Mouse (Mus musculus) neural tube, embryonic 15.5 days (tissue): ENCODE measurements at regions not wholly inside any gene's neighbourhood (a gene's known extent, or its start where the extent isn't known, plus 50 kb on each side); places are given as distances from the start of the nearest gene placed in this dataset.

Experiments used
- ATAC-seq: fragments of 200-750 bp; cut with Nextera tagmentation; 2 replicates; pipeline ENCODE4 v1.8.0; 2017; ENCODE audit warnings: mild to moderate bottlenecking, moderate TSS enrichment, moderate library complexity; ENCODE audit not compliant: low FRiP score
- H3K27ac ChIP-seq: fragments of 300-500 bp; sonication (generic); replicated peaks from 2 replicates; pipeline ENCODE4 v1.5.1; 2015; ENCODE audit warnings: mild to moderate bottlenecking, inconsistent platforms
- H3K27me3 ChIP-seq: fragments of 300-500 bp; sonication (generic); replicated peaks from 2 replicates; pipeline ENCODE4 v1.6.1; 2015; ENCODE audit warnings: inconsistent platforms
- H3K36me3 ChIP-seq: fragments of 300-500 bp; sonication (generic); 2 replicates; pipeline ENCODE4 v1.6.1; 2015; ENCODE audit warnings: inconsistent platforms
- H3K4me1 ChIP-seq: fragments of 300-500 bp; sonication (generic); 2 replicates; pipeline ENCODE4 v1.6.1; 2015; ENCODE audit warnings: inconsistent platforms
- H3K4me2 ChIP-seq: fragments of 300-500 bp; sonication (generic); 2 replicates; pipeline ENCODE4 v1.6.1; 2015; ENCODE audit warnings: inconsistent platforms, mild to moderate bottlenecking, moderate library complexity
- H3K4me3 ChIP-seq: fragments of 300-500 bp; sonication (generic); replicated peaks from 2 replicates; pipeline ENCODE4 v1.5.1; 2015; ENCODE audit warnings: mild to moderate bottlenecking, inconsistent platforms
- H3K9ac ChIP-seq: fragments of 300-500 bp; sonication (generic); replicated peaks from 2 replicates; pipeline ENCODE4 v1.6.1; 2015; ENCODE audit warnings: mild to moderate bottlenecking, inconsistent platforms
- H3K9me3 ChIP-seq: fragments of 300-500 bp; sonication (generic); replicated peaks from 2 replicates; pipeline ENCODE4 v1.6.1; 2016; ENCODE audit warnings: inconsistent platforms
- WGBS: fragments of 180-500 bp; shearing (Covaris S2); methylation state at CpG from one replicate; pipeline ENCODE4 v1.1.7; 2015; ENCODE audit warnings: mixed read lengths; 5-methylcytosine and 5-hydroxymethylcytosine counted together

GRCm38 (mm10) chr19:45288722-45289121, 53.1 kb upstream of the Lbx1 start:
- Histone ChIP-seq H3K4me1 (peaks cover 14% of the 10 kb centered on the region), H3K36me3 (no peaks in the 10 kb centered on the region), H3K9me3 (no peaks in the 10 kb centered on the region), H3K9ac (no peak overlapping the region), H3K27me3 (no peaks in the 10 kb centered on the region), H3K27ac (no peak overlapping the region), H3K4me3 (no peak overlapping the region), H3K4me2 (no peak overlapping the region)
- no peak for ATAC-seq
- 86% methylated on average over 2 of the region's 2 CpGs for WGBS

- ATAC-seq, result no peak
- Histone ChIP-seq H3K27ac (no peak overlapping the region), H3K4me1 (peaks cover 68% of the 10 kb centered on the region), H3K36me3 (no peaks in the 10 kb centered on the region), H3K27me3 (no peaks in the 10 kb centered on the region; the same call in 1 of the 2 replicates), H3K9ac (no peak overlapping the region), H3K4me3 (no peak overlapping the region), H3K9me3 (no peaks in the 10 kb centered on the region), H3K4me2 (no peak overlapping the region)
- WGBS, result 35% methylated on average over 3 of the region's 3 CpGs
Observed at GRCm38 (mm10) chr19:45297812-45298211, 62.2 kb upstream of the Lbx1 start.

- 80% methylated on average over 3 of the region's 3 CpGs for WGBS
- no peak overlapping the region for H3K9ac ChIP-seq
- H3K4me1 ChIP-seq, result peaks cover 69% of the 10 kb centered on the region
- H3K9me3 ChIP-seq, result no peaks in the 10 kb centered on the region
- no peak overlapping the region for H3K27ac ChIP-seq
- H3K4me2 ChIP-seq, result no peak overlapping the region
- no peaks in the 10 kb centered on the region; the same call in 1 of the 2 replicates for H3K27me3 ChIP-seq
- no peaks in the 10 kb centered on the region for H3K36me3 ChIP-seq
- ATAC-seq, result no peak
- no peak overlapping the region for H3K4me3 ChIP-seq
Observed at GRCm38 (mm10) chr19:45299341-45299740, 63.7 kb upstream of the Lbx1 start.

GRCm38 (mm10) chr19:45299768-45300167, 63.8 kb upstream of the Btrc start:
- Histone ChIP-seq H3K27ac (peak overlapping the region; percentile 99; the same call in 1 of the 2 replicates), H3K9ac (no peak overlapping the region), H3K36me3 (no peaks in the 10 kb centered on the region), H3K27me3 (no peaks in the 10 kb centered on the region; the same call in 1 of the 2 replicates), H3K4me3 (no peak overlapping the region), H3K4me2 (no peak overlapping the region), H3K9me3 (no peaks in the 10 kb centered on the region), H3K4me1 (peaks cover 70% of the 10 kb centered on the region)
- 37% methylated on average over 5 of the region's 5 CpGs for WGBS
- ATAC-seq, result no peak

- no peaks in the 10 kb centered on the region for H3K36me3 ChIP-seq
- peak; percentile 24 for ATAC-seq
- H3K27ac ChIP-seq, result peak overlapping the region; percentile 99
- 5% methylated on average over 22 of the region's 22 CpGs for WGBS
- H3K4me3 ChIP-seq, result peak overlapping the region; percentile 53
- no peaks in the 10 kb centered on the region for H3K9me3 ChIP-seq
- peak overlapping the region; percentile 67 for H3K9ac ChIP-seq
- H3K27me3 ChIP-seq, result no peaks in the 10 kb centered on the region; the same call in 1 of the 2 replicates
- H3K4me2 ChIP-seq, result peak overlapping the region; percentile 97
- H3K4me1 ChIP-seq, result peaks cover 62% of the 10 kb centered on the region
Observed at GRCm38 (mm10) chr19:45300691-45301431, 62.7 kb upstream of the Btrc start.

- Histone ChIP-seq H3K4me1 (peaks cover 60% of the 10 kb centered on the region), H3K27me3 (peaks cover 4% of the 10 kb centered on the region; the same call in 1 of the 2 replicates)
- ATAC-seq, result no peak
Observed at GRCm38 (mm10) chr19:45301432-45301732, 62.2 kb upstream of the Btrc start.

GRCm38 (mm10) chr19:45301733-45302547, 61.6 kb upstream of the Btrc start:
- WGBS, result under 1% methylated on average over 57 of the region's 58 CpGs
- no peaks in the 10 kb centered on the region for H3K36me3 ChIP-seq
- H3K9ac ChIP-seq, result peak overlapping the region; percentile 67
- H3K9me3 ChIP-seq, result no peaks in the 10 kb centered on the region
- peak overlapping the region; percentile 99 for H3K27ac ChIP-seq
- peaks cover 4% of the 10 kb centered on the region; the same call in 1 of the 2 replicates for H3K27me3 ChIP-seq
- peak overlapping the region; percentile 97 for H3K4me2 ChIP-seq
- peaks cover 57% of the 10 kb centered on the region for H3K4me1 ChIP-seq
- peak; percentile 83 for ATAC-seq
- H3K4me3 ChIP-seq, result peak overlapping the region; percentile 53

More at GRCm38 (mm10) chr19:45301432-45301732, 62.2 kb upstream of the Btrc start:
- Histone ChIP-seq H3K4me3 (peak overlapping the region; percentile 53), H3K4me2 (peak overlapping the region; percentile 97), H3K9me3 (no peaks in the 10 kb centered on the region), H3K36me3 (no peaks in the 10 kb centered on the region), H3K27ac (peak overlapping the region; percentile 99), H3K9ac (peak overlapping the region; percentile 67)
- under 1% methylated on average over 12 of the region's 16 CpGs for whole genome bisulfite sequencing

GRCm38 (mm10) chr19:45302548-45303241, 60.8 kb upstream of the Btrc start:
- Histone ChIP-seq H3K9me3 (no peaks in the 10 kb centered on the region), H3K9ac (peak overlapping the region; percentile 67), H3K4me3 (peak overlapping the region; percentile 53), H3K27ac (peak overlapping the region; percentile 99), H3K36me3 (no peaks in the 10 kb centered on the region), H3K27me3 (peaks cover 4% of the 10 kb centered on the region; the same call in 1 of the 2 replicates), H3K4me1 (peaks cover 60% of the 10 kb centered on the region), H3K4me2 (peak overlapping the region; percentile 97)
- WGBS, result 3% methylated on average over 15 of the region's 16 CpGs
- peak; percentile 19 for ATAC-seq

GRCm38 (mm10) chr19:45304538-45304937, 59.0 kb upstream of the Btrc start:
- ATAC-seq, result no peak
- Histone ChIP-seq H3K36me3 (no peaks in the 10 kb centered on the region), H3K9ac (no peak overlapping the region), H3K4me2 (no peak overlapping the region), H3K27ac (no peak overlapping the region), H3K4me3 (no peak overlapping the region), H3K9me3 (no peaks in the 10 kb centered on the region), H3K27me3 (0 out of 2 replicates have a peak, but pooled peaks cover 4% of the 10 kb centered on the region), H3K4me1 (peaks cover 53% of the 10 kb centered on the region)
- 9% methylated on average over 8 of the region's 8 CpGs for WGBS

- Histone ChIP-seq H3K36me3 (no peaks in the 10 kb centered on the region), H3K4me3 (no peak overlapping the region), H3K27ac (peak overlapping the region; percentile 33; the same call in 1 of the 2 replicates), H3K4me2 (no peak overlapping the region), H3K27me3 (0 out of 2 replicates have a peak, but pooled peaks cover 4% of the 10 kb centered on the region), H3K9me3 (no peaks in the 10 kb centered on the region), H3K4me1 (peaks cover 60% of the 10 kb centered on the region), H3K9ac (no peak overlapping the region)
- 56% methylated on average over 16 of the region's 16 CpGs for WGBS
- ATAC-seq, result no peak
Observed at GRCm38 (mm10) chr19:45307299-45308275, 55.9 kb upstream of the Btrc start.
